Mouse (Mus musculus) G1E (cell line): ENCODE data around the gene Zc3h7b. TPM values are rescaled to one million over a fixed set of nuclear protein-coding genes. Genes with fewer than 3 reads are reported as not detected.

Experiments used
- ATAC-seq: 2 replicates; pipeline ENCODE4 v1.8.0; 2016; ENCODE audit warnings: mild to moderate bottlenecking; ENCODE audit not compliant: insufficient number of reproducible peaks, poor library complexity, low FRiP score, severe bottlenecking; ENCODE audit errors: extremely low read depth
- DNase-seq: peaks from one replicate; pipeline ENCODE4 v3.0.0; 2012; ENCODE audit warnings: low spot score
- H3K27me3 ChIP-seq: 2 replicates; pipeline ENCODE4 v1.6.1; 2012; ENCODE audit warnings: mild to moderate bottlenecking, low read length, inconsistent platforms; ENCODE audit not compliant: insufficient read depth
- H3K36me3 ChIP-seq: replicated peaks from 2 replicates; pipeline ENCODE3; 2012; ENCODE audit warnings: mild to moderate bottlenecking, inconsistent platforms
- H3K4me1 ChIP-seq: 2 replicates; pipeline ENCODE4 v1.6.1; 2012; ENCODE audit warnings: low read depth, low read length, inconsistent platforms, mixed read lengths; ENCODE audit not compliant: insufficient read depth
- H3K4me3 ChIP-seq: 2 replicates; pipeline ENCODE4 v1.5.1; 2012; ENCODE audit warnings: low read depth, mild to moderate bottlenecking, inconsistent platforms, low read length, moderate library complexity, mixed read lengths
- H3K9me3 ChIP-seq: replicated peaks from 2 replicates; pipeline ENCODE4 v1.6.1; 2012; ENCODE audit warnings: inconsistent platforms
- CTCF ChIP-seq: IDR thresholded peaks from 2 replicates; pipeline ENCODE4 v1.5.1; 2012; ENCODE audit warnings: low read depth, low read length, inconsistent platforms, mixed read lengths
- GATA1 ChIP-seq: IDR thresholded peaks from 2 replicates; pipeline ENCODE4 v1.6.1; 2012; ENCODE audit warnings: borderline replicate concordance, low read length, inconsistent platforms, mixed read lengths
- GATA2 ChIP-seq: IDR thresholded peaks from 2 replicates; pipeline ENCODE4 v1.6.1; 2012; ENCODE audit warnings: low read depth, low read length, inconsistent platforms, borderline replicate concordance
- POLR2AphosphoS5 ChIP-seq: IDR thresholded peaks from 2 replicates; pipeline ENCODE4 v1.6.1; 2012; ENCODE audit warnings: low read depth, low read length, inconsistent platforms; ENCODE audit not compliant: insufficient replicate concordance
- TAL1 ChIP-seq: conservative IDR thresholded peaks from 2 replicates; pipeline ENCODE4 v1.6.1; 2012; ENCODE audit warnings: low read depth, low read length, inconsistent platforms, mixed read lengths
- polyA plus RNA-seq: library from polyadenylated mRNA; stranded (reverse); fragments of >175 nt; gene quantifications from 2 replicates; pipeline ENCODE4 v1.2.3, GENCODE M21; 2012
- total RNA-seq, 2 experiments: library from RNA; stranded (forward) in 1 of 2; stranded (reverse) in 1 of 2; fragments of 200-1000 nt in 1 of 2; fragments of >200 nt in 1 of 2; fragmentation: Nextera tagmentation in 1 of 2; gene quantifications; 2 replicates each; pipeline ENCODE4 v1.2.3; 2014 to 2017

Zc3h7b gene
- total and polyA plus RNA-seq, 3 experiments: 14.3 to 66.6 (median 37.5) TPM

DNA sequence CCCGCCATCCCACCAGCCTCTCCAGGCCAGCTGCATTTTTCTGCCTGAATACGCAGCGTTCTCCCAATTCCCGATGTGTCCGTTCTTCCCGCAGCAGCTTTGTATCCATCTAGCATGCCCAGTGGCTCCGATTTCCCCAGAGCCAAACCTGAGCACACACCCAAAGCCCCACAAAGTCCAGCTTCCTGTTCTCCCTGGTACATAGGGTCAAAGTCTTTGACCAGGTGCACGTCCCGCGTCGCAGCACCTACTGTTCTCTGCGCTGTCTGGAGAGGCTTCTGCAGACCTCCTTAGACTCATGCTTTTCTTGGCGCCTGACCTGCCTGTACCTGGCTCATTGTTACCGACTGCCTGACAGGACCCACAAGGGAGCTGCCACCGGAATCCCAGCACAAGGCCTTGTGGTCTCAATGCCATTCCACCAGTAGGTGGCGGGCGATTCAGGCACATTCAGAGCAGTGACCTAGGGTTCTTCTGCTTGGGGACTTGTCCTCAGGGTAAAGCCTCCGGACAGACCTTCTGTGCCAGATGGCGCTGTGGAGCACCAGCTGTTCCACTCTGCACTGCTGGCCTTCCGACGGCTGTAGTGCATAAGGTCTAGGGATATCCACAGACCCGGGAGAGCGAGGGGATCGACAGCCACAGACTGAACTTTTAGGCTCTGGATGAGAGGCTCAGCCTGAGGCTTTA is 86.4 kb downstream of the Zc3h7b start:
- peaks cover 33% of the 10 kb centered on the region for H3K4me1 ChIP-seq
- ATAC-seq: peak; percentile 76
- no peaks in the 10 kb centered on the region for H3K9me3 ChIP-seq
- H3K27me3 ChIP-seq: peaks cover 27% of the 10 kb centered on the region
- TF ChIP-seq TAL1: no peak
- TF ChIP-seq CTCF: peak; percentile 81
- peaks cover 27% of the 10 kb centered on the region for H3K36me3 ChIP-seq
- no peak overlapping the region for H3K4me3 ChIP-seq
- DNase-seq: peak; percentile 83

DNA sequence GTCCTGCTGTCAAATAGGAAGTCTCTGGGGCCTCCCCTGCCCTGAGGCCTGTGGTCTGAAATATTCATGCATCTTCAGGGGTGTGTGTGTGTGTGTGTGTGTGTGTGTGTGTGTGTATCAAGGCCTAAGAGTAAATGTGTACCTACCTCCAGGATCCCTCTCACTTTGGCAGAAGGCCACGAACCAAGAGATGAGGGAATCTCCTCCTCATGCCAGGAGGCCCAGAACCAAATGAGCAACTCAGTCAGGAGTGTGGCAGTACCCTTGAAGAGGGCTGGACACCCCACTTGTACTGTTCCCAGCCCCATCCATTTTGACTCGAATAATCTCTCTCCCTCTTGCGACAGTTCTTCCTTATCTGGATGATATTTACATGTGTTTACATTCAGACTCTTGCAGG is 87.4 kb downstream of the Zc3h7b start:
- ATAC-seq (no peak), DNase-seq (no peak)
- peaks cover 40% of the 10 kb centered on the region for H3K4me1 ChIP-seq
- no peak overlapping the region for H3K4me3 ChIP-seq
- H3K27me3 ChIP-seq: peaks cover 36% of the 10 kb centered on the region
- H3K36me3 ChIP-seq: peaks cover 18% of the 10 kb centered on the region
- TF ChIP-seq GATA1 (no peak), CTCF (no peak), POLR2AphosphoS5 (no peak), GATA2 (no peak), TAL1 (no peak)
- no peaks in the 10 kb centered on the region for H3K9me3 ChIP-seq

DNA sequence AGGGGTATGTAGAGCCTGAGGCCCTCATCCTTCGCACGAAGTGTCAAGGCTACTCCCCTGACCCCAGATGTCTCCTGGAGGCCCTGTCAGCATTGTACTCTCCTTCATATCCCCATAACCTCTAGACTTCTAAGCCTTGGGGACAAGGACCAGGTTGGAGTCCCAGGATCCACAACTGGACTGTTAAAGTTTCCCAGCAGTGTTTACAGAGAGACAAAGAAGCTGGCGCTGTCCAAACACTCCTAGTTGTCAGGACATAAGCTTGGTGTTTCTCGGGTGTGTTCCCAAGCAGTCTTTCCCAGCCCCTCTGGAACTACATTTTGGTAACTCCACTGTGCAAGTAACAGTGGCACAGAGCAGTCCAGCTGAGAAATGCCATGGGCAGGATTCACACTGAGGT is 88.6 kb downstream of the Zc3h7b start:
- no peak for DNase-seq
- Histone ChIP-seq H3K4me1 (peaks cover 38% of the 10 kb centered on the region), H3K9me3 (no peaks in the 10 kb centered on the region), H3K4me3 (no peak overlapping the region), H3K27me3 (peaks cover 43% of the 10 kb centered on the region), H3K36me3 (peaks cover 8% of the 10 kb centered on the region)
- ATAC-seq: no peak
- TF ChIP-seq GATA1 (no peak), CTCF (no peak), GATA2 (no peak), TAL1 (no peak), POLR2AphosphoS5 (no peak)

DNA sequence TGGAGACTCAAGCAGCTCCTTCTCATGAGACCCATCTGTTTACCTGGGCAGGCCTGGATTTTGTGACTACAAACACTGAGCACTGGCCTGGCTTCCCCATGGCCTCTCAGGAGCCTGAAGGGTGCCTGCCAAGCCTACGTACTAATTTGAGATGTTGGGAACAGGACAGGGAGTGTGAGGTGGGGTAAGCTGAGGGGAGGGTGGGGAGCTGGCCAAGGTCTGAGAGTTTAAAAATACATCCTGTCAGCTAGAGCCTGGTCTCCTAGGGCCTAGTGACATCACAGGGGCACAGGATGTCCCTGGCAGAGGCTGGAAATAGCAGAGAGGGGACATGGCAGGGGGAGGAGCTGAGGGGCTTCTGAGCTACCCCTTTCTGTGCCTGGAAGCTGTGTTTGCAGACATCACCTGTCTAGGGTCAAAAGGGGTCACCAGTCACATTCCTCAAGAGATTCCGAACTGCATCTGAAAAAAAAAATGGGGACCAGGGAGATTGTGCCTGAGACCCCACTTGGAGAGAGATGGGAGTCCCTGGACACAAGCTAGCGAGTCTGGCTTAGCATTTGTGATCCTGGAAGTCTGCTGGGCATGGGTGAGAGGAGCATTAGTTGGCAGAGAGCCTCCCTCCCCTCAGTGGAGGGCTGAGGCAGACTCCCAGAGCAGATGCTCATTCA is 89.4 kb downstream of the Zc3h7b start:
- no peak for DNase-seq
- Histone ChIP-seq H3K27me3 (peaks cover 46% of the 10 kb centered on the region), H3K9me3 (no peaks in the 10 kb centered on the region), H3K4me1 (peaks cover 35% of the 10 kb centered on the region), H3K36me3 (peaks cover under 1% of the 10 kb centered on the region), H3K4me3 (no peak overlapping the region)
- TF ChIP-seq TAL1: no peak
- no peak for TF ChIP-seq POLR2AphosphoS5
- no peak for TF ChIP-seq GATA1
- TF ChIP-seq GATA2: no peak
- TF ChIP-seq CTCF: no peak
- ATAC-seq: no peak

DNA sequence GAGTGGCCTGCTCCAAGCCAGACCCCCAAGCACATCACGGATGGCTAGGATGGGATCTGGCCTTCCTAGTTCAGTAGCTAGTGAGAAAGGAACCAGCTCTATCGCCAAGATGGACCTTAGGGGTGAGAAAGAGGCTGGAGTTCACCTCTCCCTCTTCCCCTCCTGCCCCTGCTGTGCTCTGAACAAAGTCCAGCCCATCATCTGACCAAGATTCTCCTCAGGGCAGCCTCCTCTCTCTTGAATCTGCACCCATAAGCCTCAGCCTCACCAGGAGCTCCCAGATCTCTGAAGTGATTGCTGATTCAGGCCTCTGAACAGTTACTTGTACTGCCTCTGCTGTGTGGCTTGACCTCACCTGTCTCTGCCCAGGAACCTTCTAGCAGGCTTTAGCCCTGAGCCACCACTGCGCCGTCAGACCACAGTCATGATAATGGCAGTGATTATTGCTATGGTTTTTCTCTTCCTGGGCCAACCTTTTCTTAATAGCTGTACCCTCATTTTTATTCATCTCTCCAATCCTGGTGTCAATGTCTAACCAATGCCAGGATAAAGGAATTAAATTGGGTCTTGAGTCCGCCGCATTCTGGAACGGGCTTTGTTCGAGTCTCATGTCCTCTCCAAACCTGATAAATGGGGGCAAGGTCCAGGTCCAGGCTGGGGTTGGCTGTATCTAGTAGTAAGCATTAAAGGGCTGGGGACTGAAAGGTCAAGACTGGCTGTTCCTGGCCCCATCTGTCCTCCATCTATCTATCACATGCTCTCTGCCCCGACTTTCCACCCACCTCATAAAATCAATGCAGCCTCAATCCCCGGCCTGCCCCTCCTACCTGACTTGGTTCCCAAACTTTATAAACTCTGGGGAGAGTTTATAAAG is 90.4 kb downstream of the Zc3h7b start:
- H3K4me1 ChIP-seq: peaks cover 38% of the 10 kb centered on the region
- no peak overlapping the region for H3K4me3 ChIP-seq
- no peaks in the 10 kb centered on the region for H3K36me3 ChIP-seq
- DNase-seq (no peak), ATAC-seq (no peak)
- H3K9me3 ChIP-seq: no peaks in the 10 kb centered on the region
- H3K27me3 ChIP-seq: peaks cover 55% of the 10 kb centered on the region
- TF ChIP-seq TAL1 (no peak), GATA1 (no peak), POLR2AphosphoS5 (no peak)

DNA sequence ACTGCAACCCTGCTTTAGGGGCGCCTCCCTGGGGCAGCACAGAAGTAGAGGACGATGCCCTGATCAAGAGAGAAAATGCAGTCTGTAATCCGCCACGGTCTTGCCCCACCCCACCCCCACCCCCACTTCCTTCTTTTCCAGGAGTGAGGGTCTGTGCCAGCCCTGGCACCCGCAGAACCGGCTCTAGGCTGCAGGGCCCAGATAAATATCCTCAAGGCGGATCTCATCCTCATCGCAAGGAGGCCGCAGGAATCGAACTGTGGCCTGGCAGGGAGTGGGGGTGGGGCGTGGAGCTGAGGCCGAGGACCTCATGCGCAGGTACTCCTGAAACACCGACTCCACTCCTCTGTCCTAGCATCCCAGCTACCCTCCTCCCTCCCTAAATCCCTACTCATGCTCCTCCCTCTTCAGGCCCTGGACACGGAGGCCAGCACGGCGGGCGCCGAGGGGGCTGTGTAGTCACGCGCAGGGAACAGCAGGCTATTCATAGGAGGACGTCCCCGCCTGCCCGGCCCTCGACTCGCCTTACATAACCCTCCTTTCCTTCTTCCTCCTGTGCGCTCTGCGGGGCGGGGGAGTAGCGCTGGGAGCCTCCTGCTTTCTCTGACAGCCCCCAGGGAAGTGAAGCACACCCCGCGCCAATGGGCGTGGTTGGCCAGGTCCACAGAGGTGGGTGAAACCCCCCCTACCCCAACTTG is 91.4 kb downstream of the Zc3h7b start:
- TF ChIP-seq CTCF (no peak), TAL1 (no peak), POLR2AphosphoS5 (no peak), GATA2 (no peak), GATA1 (no peak)
- no peaks in the 10 kb centered on the region for H3K9me3 ChIP-seq
- peaks cover 31% of the 10 kb centered on the region for H3K4me1 ChIP-seq
- ATAC-seq (no peak), DNase-seq (no peak)
- H3K36me3 ChIP-seq: no peaks in the 10 kb centered on the region
- H3K27me3 ChIP-seq: peaks cover 59% of the 10 kb centered on the region
- H3K4me3 ChIP-seq: peak overlapping the region; percentile 36; the same call in 1 of the 2 replicates
